30 mouse cellular contexts compared by ENCODE assay signal in genomic region chr11:26596186-26596585, GRCm38 (mm10). TPM values are rescaled to one million over a fixed set of nuclear protein-coding genes. Genes with fewer than 3 reads are reported as not detected.
"Had no signal": no experiment of that assay in that cellular context is flagged by ENCODE, and none has a peak within 500 bp of the region (broad histone marks: within the 10 kb centered on the region; RNA-seq: fewer than 3 reads in every experiment).

No protein-coding gene starts in this region.

- H3K27me3 ChIP-seq: lung, embryonic 15.5 days; megakaryocyte, embryonic 14.5 days; midbrain, embryonic 13.5 days; stomach, embryonic 15.5 days had no signal

- H3K27ac ChIP-seq: layer of hippocampus, adult 2 months; lung, embryonic 15.5 days; midbrain, embryonic 10.5 days; midbrain, embryonic 13.5 days; neural tube, embryonic 13.5 days; stomach, embryonic 15.5 days had no signal

- H3K9me3 ChIP-seq: lung, embryonic 15.5 days; megakaryocyte, embryonic 14.5 days; midbrain, embryonic 10.5 days; midbrain, embryonic 13.5 days; neural tube, embryonic 13.5 days; stomach, embryonic 15.5 days had no signal

- DNase-seq: kidney, adult 18-20 months; kidney, adult 9 months; kidney, postnatal 14 days; layer of hippocampus, postnatal 36 days; lung, adult 18-20 months; lung, postnatal 10 days; lung, postnatal 36 days; retina, postnatal 1 day; right cerebral cortex, postnatal 25 days; spleen, adult 18-20 months; thymus, postnatal 25 days had no signal

- ATAC-seq: intestine, embryonic 16.5 days; midbrain, embryonic 13.5 days; midbrain, embryonic 16.5 days had no signal

- H3K4me3 ChIP-seq: layer of hippocampus, adult 2 months; left cerebral cortex, adult 2 months; lung, embryonic 15.5 days; megakaryocyte, embryonic 14.5 days; midbrain, embryonic 10.5 days; midbrain, embryonic 13.5 days; myocyte; neural tube, embryonic 13.5 days; stomach, embryonic 15.5 days had no signal

- H3K9ac ChIP-seq: lung, embryonic 15.5 days; midbrain, embryonic 13.5 days; neural tube, embryonic 13.5 days; stomach, embryonic 15.5 days had no signal

- H3K36me3 ChIP-seq: lung, embryonic 15.5 days; midbrain, embryonic 10.5 days; midbrain, embryonic 13.5 days; neural tube, embryonic 13.5 days; stomach, embryonic 15.5 days had no signal

- H3K4me2 ChIP-seq: lung, embryonic 15.5 days; midbrain, embryonic 13.5 days; neural tube, embryonic 13.5 days; stomach, embryonic 15.5 days had no signal

RNA-seq across cellular contexts. Expression of gene Gm6899, which starts 3.1 kb away (rescaled TPM):
- total RNA-seq: layer of hippocampus, adult 2 months; layer of hippocampus, postnatal 10 days; layer of hippocampus, postnatal 36 days; left cerebral cortex, adult 2 months; left cerebral cortex, postnatal 10 days; left cerebral cortex, postnatal 36 days; monocyte, adult 5-6 weeks; neutrophil, adult 5-6 weeks had no signal
- polyA plus RNA-seq: intestine, embryonic 16.5 days; large intestine, adult 2 months; limb, embryonic 11.5 days; limb, embryonic 14.5 days; lung, embryonic 15.5 days; midbrain, embryonic 13.5 days; midbrain, embryonic 16.5 days; myocyte; neural tube, embryonic 13.5 days; stomach, embryonic 15.5 days had no signal
